Mouse (Mus musculus): ENCODE data around the gene Zfp791.
"Not testable (repeated sequence)": the region's sequence is repeated elsewhere in the genome, so short reads cannot be mapped to it uniquely, and the experiment has no call there.

Gene Zfp791

DNA sequence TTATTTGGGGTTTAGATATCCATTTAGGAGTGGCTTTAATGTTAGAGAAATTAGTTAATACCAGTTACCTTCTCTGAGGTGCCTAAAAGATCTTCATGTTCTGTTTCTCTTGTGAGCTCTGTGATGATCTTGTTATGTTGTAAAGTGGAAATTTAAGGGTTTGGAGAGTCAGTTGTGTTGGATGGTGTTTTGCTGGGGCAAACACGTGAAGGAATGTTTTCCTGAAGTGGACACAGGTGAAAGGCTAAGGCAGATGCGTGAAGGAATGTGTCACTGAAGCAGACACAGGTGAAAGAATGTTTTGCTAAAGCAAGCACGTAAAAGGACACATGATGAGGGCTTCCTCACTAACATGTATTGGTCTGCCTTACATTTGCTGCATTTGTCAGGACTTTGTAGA is at the start of gene Zfp791:
Gene Zfp791, minus strand, starts transcription at position 101 of the 400 bp plus-strand sequence.
- no peak for DNase-seq

GRCm38 (mm10) chr8:85171291-85171690 is 48.4 kb upstream of the Zfp791 start:
- DNase-seq, result peak; percentile 42 to 53

- DNase-seq, result no peak
These were observed 28.7 kb upstream of the Zfp791 start, which contains the start of gene Cks1brt for GRCm38 (mm10) chr8:85151624-85152023. Gene Cks1brt, plus strand, starts transcription at chr8:85151924.

DNA sequence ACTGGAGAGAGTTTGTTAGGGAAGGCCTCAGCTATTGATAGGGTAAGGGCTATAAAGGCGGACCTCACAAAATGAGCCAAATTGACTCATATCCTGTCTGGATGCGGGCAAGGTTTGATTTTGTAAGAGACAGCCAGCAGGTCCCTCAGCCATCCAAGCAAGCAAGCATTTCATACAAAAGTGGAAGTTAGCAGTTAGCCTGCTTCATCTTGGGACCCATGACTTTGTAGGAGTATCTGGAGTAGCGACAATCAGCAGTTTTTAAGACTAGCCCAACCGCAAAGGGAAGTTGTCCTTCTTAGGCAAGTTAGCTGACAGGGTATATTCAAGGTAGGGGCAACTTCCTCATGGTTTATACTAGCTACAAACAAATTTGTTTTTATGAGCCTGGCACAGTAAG is 19.6 kb upstream of the Zfp791 start:
- DNase-seq, result no peak

GRCm38 (mm10) chr8:85135690-85136089 is 12.8 kb upstream of the Zfp791 start:
- DNase-seq, result not testable (repeated sequence)

DNA sequence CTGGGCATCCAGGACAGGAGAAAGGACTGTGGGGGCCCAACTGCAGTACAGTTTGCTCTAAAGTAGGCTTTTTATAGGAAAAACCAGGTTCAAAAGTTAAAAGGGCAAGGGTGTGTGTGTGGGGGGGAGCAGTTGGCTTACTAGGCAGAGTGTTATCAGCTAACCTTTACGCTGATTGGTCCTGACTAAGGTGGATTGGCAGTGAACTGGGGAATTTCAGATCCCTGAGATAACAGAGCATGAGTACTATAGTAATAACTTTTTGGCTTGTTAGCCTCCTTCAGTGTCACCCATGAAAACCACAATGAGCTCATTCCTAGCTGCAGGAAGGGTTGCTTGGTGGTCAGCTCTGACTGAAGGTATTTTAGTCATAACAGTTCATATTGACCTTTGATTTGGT is 9.4 kb upstream of the Zfp791 start:
- DNase-seq, result no peak

DNA sequence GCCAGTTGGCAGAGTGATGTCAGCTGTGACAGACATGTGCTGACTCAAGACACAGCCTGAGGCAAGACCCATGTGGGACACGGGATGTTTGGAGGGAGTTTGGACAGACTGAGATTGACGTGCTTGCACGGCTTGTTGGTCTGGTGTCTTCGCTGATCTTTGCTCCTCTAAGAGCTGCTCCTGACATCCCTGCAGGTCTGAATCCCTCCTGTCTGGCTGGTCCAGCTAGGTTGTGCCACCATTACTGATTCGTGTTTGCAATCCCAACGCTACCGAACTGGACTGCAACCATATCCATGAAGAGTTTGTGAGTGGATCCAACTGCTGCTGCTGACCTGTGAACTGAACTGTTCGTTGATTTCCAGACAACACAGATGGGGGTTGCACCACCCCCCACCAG is 796 bp upstream of the Zfp791 start:
- DNase-seq, result no peak

DNA sequence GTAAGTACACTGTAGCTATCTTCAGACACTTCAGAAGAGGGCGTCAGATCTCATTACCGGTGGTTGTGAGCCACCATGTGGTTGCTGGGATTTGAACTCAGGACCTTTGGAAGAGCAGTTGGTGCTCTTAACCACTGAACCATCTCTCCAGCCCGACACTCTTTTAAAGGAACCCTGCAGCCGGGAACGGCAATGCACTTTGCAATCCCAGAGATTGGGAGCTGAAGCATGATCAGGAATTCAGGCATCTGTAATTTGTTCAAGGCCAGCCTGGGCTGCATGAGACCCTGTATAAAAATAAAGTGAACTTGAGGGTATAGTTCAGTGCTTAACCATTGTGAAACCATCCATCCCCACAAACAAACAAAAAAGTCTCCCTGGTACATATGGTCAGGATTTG is 2.6 kb downstream of the Zfp791 start:
- DNase-seq, result not testable (repeated sequence)

DNA sequence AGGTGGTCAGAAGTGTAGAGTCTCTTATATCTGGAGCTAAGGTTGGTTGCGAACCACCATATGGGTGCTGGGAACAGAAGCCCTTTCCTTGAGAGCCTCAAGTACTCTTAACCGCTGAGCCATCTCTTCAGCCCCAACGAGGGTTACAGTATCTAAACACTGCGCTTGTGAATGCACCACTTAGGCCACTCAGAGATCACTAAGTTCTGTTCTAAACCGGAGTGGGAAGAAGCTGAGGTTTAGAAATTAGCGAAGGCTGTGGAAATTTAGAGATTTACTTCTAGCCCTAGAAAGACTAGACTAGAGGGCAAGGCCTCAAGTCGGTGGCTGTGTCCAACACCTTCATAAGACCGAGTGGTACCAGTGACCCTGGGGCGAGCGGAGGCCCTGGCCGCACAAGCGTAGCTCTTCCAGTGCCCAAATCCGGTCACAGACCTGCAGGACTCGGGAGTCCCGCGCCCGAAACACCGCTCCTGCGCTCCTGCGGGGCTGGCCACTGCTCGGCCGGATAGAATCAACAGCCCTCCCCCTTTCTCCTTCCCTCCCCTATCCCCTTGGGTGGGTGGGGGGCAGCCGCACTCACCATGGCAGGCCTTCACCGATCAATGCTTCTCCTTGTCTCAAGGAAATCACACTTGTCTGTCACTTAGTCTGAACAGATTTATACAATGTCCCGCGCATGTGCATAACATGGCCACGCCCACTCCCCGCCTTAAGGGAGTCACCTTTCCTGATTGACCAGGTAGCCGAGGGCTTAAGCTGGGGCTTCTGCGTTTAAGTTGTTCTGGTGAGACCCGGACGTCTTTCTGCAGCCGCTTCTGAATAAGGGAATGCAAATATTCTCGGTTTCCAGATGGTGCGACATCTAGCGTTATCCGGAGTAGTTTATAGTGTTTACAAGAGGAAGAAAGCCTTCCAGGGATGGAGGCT is 3.6 kb downstream of the Zfp791 start:
- peak; percentile 95 to 97 for DNase-seq

GRCm38 (mm10) chr8:85116984-85117383 is 5.9 kb downstream of the Zfp791 start:
- no peak for DNase-seq

- no peak for DNase-seq
These were observed 7.4 kb downstream of the Zfp791 start for GRCm38 (mm10) chr8:85115501-85115900.

DNA sequence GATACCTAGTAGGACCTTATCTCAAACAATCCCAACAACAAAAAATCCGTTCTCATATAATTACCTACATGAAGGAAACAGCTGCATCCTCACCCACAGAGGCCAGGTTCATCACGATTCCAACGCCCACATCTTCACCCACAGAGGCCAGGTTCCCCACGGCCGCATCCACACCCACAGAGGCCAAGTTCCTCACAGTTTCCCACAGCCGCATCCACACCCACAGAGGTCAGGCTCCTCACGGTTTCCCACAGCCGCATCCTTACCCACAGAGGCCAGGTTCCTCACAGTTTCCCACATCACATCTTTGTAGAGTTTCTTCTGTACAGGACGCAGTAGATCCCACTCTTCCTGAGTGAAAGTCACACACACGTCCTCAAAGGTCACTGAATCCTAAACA is 9.7 kb downstream of the Zfp791 start:
- DNase-seq, result no peak

DNA sequence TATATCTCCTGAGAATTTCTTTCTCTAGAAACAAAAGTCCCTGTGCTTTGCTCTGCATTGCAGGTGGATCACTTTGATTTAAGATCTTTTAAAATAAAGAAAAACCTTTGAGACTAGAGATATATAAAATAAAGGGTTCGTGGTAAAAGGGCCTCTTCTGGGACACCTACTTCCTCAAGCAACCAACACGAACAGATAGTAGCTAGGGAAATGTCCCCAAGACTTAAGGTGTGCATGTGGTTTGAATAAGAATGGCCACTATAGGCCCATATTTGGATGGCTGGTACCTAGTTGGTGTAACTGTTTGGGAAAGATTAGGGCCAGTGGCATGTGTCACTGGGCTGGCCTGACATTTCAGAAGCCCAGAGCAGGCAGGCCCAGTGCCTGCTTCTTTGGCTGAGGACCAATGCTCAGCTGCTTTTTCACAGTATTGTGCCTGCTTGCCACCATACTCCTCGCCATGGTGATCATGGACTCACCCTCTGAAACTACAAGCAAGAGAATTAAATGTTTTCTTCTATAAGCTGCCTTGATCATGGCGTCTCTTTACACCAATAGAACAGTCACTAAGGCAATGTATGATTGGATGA is 22.7 kb downstream of the Zfp791 start:
- DNase-seq, result no peak

- DNase-seq, result no peak
These were observed 26.0 kb downstream of the Zfp791 start for GRCm38 (mm10) chr8:85096850-85097249.

DNA sequence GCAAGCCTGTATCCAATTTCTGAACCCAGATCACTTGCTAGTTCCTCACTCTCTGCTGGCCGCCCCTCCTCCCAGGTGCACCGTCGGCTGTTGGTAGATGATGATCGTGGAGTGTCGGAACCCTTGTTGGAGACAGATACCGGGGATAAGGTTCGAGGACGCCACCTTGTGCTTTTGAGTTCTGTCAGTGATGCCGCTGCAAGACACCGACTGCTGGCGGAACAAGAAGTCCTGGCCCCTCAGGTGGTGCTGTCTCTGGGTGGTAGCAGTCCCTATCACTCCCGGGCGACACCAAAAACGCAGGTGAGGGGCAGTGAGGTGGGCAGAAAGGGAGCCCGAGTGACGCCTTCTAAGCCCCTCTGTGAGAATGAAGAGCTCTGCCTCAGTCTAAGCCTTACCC is 26.7 kb downstream of the Zfp791 start:
- DNase-seq, result no peak

DNA sequence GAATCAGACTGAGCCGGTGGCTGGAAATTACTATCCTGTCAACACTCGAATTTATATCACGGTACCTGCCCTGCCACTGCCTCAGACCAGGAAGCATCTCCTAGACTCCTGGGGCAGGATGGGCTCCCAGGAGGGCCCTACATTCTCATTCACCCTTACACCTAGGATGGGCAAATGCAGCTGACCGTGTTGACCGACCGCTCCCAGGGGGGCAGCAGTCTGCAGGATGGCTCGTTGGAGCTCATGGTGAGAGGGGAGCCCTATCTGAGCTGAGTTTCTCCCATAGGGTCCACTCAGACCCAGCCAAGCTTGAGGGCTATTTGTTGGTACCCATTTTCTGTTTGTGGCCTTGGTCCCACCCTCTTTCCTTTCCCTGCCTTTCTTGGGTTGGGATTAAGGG is 27.3 kb downstream of the Zfp791 start:
- DNase-seq, result no peak

DNA sequence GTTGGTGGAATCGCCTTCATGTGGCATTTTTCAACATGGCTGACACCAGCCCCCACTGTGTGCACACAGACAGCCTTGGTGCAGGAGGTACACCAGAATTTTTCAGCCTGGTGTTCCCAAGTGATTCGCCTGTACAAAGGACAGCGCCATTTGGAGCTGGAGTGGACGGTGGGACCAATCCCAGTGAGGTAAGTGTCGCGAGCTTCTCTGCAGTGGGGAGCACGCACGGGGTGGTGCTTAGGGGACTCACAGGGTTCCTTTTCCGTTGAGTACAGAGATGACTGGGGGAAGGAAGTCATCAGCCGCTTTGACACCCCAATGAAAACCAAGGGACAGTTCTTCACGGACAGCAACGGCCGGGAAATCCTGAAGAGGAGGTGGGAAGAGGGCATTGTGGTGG is 27.8 kb downstream of the Zfp791 start:
- no peak for DNase-seq

DNA sequence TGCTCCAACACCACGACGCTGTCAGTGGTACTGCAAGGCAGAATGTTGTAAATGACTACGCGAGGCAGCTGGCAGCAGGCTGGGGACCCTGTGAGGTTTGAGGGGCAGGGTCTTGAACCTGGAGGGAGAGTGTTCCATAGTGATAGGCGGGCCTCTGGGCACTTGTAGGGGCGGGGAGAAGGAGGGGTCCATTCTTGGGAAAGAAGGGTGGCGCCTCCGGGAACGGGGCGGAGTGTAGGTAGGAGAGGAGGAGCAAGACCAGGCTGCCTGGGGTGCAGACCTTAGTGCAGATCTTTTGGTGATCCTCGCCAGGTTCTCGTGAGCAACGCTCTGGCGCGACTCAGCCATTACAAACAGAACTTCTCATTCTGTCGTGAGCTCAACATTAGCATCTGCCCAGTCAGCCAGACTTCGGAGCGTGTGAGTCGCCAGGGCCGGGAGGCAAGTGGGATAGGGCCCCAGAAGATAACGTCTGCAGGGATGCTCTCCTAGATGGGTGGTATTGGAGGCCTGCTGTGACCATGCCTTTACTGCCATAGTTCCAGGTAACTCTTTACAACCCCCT is 31.3 kb downstream of the Zfp791 start:
- no peak for DNase-seq

- no peak for DNase-seq
These were observed 32.0 kb downstream of the Zfp791 start for GRCm38 (mm10) chr8:85090856-85091255.

DNA sequence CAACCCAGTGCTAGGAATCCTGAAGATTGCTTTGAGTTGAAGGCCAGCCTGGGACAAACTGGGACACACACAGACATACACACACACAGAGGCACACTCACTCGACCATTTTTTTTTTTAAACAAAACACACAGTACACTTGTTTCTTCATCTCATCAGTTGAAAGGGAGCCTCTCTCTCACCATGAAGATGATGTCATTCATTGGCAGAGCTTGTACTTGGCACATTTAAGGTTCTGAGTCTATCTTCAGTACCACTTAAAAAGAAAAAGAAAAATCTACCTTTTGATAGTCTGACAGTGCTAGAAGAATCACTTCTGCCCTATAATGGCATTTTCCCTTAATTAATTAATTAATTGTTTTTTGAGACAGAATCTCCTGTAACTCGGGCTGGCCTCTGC is 34.1 kb downstream of the Zfp791 start:
- DNase-seq, result no peak

- DNase-seq, result peak in 1 of 2 experiments; percentile 41
These were observed 36.7 kb downstream of the Zfp791 start for GRCm38 (mm10) chr8:85086238-85086637.

- DNase-seq, result no peak
These were observed 38.3 kb downstream of the Zfp791 start for GRCm38 (mm10) chr8:85084633-85085032.

DNA sequence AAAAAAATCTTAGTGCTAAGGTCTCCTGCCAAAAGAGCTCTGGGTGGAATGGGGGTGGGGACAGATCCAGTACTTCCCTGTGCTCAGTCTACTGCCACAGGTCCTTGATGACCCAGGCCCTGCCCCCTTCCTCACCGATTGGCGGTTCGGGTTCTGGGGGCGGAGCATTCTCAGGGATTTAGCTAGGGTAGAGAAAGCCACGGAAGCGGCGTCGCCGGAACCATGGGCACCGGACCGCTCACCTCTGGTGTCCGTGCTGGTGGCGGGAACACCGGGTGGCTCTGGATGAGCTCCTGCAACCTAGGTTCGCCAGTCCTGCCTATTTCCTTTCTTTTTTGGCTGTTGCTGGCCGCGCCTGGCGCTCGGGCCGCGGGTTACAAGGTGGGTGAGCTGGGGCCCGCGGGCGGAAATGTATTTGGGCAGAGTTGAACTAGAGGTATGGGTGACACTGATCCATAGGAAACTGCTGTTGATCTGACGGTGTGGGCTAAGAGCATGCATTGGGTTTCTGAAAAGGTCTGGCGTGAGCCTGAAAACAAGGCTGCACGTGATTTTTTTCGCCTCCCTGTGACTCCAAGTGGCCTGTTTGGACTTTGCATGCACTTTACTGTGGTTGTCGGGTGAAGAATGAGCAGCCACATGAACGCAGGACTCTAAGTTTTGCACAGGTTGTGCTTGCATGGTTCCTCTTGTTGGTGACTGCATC is 39.6 kb downstream of the Zfp791 start, which contains the start of gene Man2b1:
Gene Man2b1, plus strand, starts transcription at position 163 of the 706 bp plus-strand sequence.
- peak; percentile 95 to 97 for DNase-seq
